Mouse (Mus musculus) heart, adult 2 months (tissue): ENCODE results near the gene Elk4. TPM values are rescaled to one million over a fixed set of nuclear protein-coding genes. Genes with fewer than 3 reads are reported as not detected.

ENCODE experiments used
- DNase-seq, 2 experiments: peaks; one replicate each; pipeline ENCODE4 v3.0.0; 2021
- H3K27ac ChIP-seq: fragments of 200-600 bp; 2 replicates; pipeline ENCODE4 v1.8.1; 2022
- H3K27me3 ChIP-seq: fragments of 200-500 bp; 2 replicates; pipeline ENCODE4 v1.6.1; 2012; ENCODE audit warnings: mild to moderate bottlenecking, low read length, inconsistent platforms, mixed read lengths; ENCODE audit not compliant: control insufficient read depth, insufficient read depth
- H3K36me3 ChIP-seq: fragments of 200-500 bp; 2 replicates; pipeline ENCODE4 v1.6.1; 2012; ENCODE audit warnings: low read length, inconsistent platforms; ENCODE audit not compliant: control insufficient read depth, insufficient read depth
- H3K4me1 ChIP-seq: fragments of 200-500 bp; 2 replicates; pipeline ENCODE4 v1.6.1; 2011; ENCODE audit warnings: low read length; ENCODE audit not compliant: control insufficient read depth, insufficient read depth
- H3K4me3 ChIP-seq: fragments of 200-600 bp; 2 replicates; pipeline ENCODE4 v1.8.1; 2022
- H3K79me2 ChIP-seq: fragments of 200-500 bp; replicated peaks from 2 replicates; pipeline ENCODE4 v1.6.1; 2012; ENCODE audit warnings: mild to moderate bottlenecking, inconsistent platforms, low read length, moderate library complexity, mixed read lengths; ENCODE audit not compliant: control insufficient read depth, insufficient read depth
- H3K9ac ChIP-seq: fragments of 200-500 bp; 2 replicates; pipeline ENCODE4 v1.6.1; 2012; ENCODE audit warnings: low read depth, mild to moderate bottlenecking, control low read depth, inconsistent platforms, low read length, mixed read lengths
- CTCF ChIP-seq: fragments of 200-600 bp; IDR thresholded peaks from 2 replicates; pipeline ENCODE4 v1.8.1; 2022; ENCODE audit warnings: antibody characterized with exemption, mild to moderate bottlenecking, moderate library complexity
- EP300 ChIP-seq: fragments of 200-500 bp; IDR thresholded peaks from 2 replicates; pipeline ENCODE4 v1.6.1; 2011; ENCODE audit warnings: low read depth, low read length, control low read depth; ENCODE audit not compliant: insufficient read depth
- POLR2A ChIP-seq: fragments of 200-500 bp; IDR thresholded peaks from 2 replicates; pipeline ENCODE4 v1.6.1; 2011; ENCODE audit warnings: mild to moderate bottlenecking, low read depth, low read length, control low read depth; ENCODE audit not compliant: insufficient read depth
- WGBS: fragments of 180-500 bp; shearing (Covaris S2); methylation state at CpG from one replicate; pipeline ENCODE4 v1.1.7; 2018; 5-methylcytosine and 5-hydroxymethylcytosine counted together
- intact Hi-C: fragments of 180-260 bp; cut with DNase I; formaldehyde crosslinking; loops from one replicate; pipeline ENCODE4 v1.15.1; 2025
- polyA plus RNA-seq: library from polyadenylated mRNA; depleted of rRNA; stranded (reverse); fragments of >200 nt; gene quantifications from 2 replicates; pipeline ENCODE4 v1.2.3, GENCODE M21; 2012
- total RNA-seq, 2 experiments: library from RNA; stranded (reverse); gene quantifications; 2 replicates each; pipeline ENCODE4 v1.2.3; 2021

Gene Elk4
- total and polyA plus RNA-seq, 3 experiments: 20.8 to 77.4 (median 76.5) TPM

DNA sequence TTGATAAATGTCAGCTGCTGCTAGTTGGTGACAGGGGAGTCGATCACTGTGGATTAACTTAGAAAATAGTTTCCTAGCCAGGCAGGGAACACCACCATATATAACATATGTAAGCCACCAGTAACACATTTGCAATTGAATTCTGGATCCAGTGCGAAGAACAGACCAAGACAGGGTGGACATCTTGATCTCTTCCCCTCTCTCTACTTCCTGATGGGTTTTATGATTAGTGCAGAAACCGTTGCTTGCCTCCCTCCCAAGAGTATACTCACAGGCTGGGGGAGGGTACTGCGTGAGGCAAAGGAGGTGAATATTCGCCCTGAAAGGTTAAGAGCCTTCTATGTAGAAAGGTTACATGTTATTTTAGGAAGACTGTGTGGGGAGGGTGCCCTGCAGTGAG is 41.6 kb upstream of the Elk4 start:
- no peak overlapping the region for H3K9ac ChIP-seq
- H3K27me3 ChIP-seq: peaks cover 4% of the 10 kb centered on the region
- 60% methylated on average over 5 of the region's 5 CpGs for WGBS
- DNase-seq: no peak
- H3K27ac ChIP-seq: no peak overlapping the region
- peaks cover 10% of the 10 kb centered on the region for H3K4me1 ChIP-seq
- H3K79me2 ChIP-seq: no peaks in the 10 kb centered on the region; the same call in 1 of the 2 replicates
- H3K36me3 ChIP-seq: no peaks in the 10 kb centered on the region
- intact Hi-C loops: no loop called here
- TF ChIP-seq CTCF: no peak
- no peak for TF ChIP-seq EP300
- no peak for TF ChIP-seq POLR2A
- H3K4me3 ChIP-seq: no peak overlapping the region

GRCm38 (mm10) chr1:131967336-131967735 is 40.1 kb upstream of the Elk4 start:
- Histone ChIP-seq H3K27me3 (peaks cover 4% of the 10 kb centered on the region), H3K36me3 (no peaks in the 10 kb centered on the region), H3K27ac (no peak overlapping the region), H3K9ac (no peak overlapping the region), H3K4me1 (peaks cover 10% of the 10 kb centered on the region), H3K4me3 (no peak overlapping the region), H3K79me2 (no peaks in the 10 kb centered on the region; the same call in 1 of the 2 replicates)
- 66% methylated on average over 7 of the region's 7 CpGs for WGBS
- no peak for DNase-seq
- intact Hi-C loops: no loop called here
- TF ChIP-seq POLR2A: no peak
- TF ChIP-seq CTCF: no peak
- TF ChIP-seq EP300: no peak

- WGBS: 24% methylated on average over 3 of the region's 3 CpGs
- no peak for TF ChIP-seq EP300
- no peak for TF ChIP-seq POLR2A
- TF ChIP-seq CTCF: no peak
- Histone ChIP-seq H3K36me3 (no peaks in the 10 kb centered on the region), H3K79me2 (no peaks in the 10 kb centered on the region; the same call in 1 of the 2 replicates), H3K27me3 (no peaks in the 10 kb centered on the region), H3K27ac (no peak overlapping the region), H3K4me3 (no peak overlapping the region), H3K4me1 (peaks cover 10% of the 10 kb centered on the region), H3K9ac (no peak overlapping the region)
- DNase-seq: no peak
- intact Hi-C loops: no loop called here
These were observed 38.9 kb upstream of the Elk4 start for GRCm38 (mm10) chr1:131968556-131968955.

DNA sequence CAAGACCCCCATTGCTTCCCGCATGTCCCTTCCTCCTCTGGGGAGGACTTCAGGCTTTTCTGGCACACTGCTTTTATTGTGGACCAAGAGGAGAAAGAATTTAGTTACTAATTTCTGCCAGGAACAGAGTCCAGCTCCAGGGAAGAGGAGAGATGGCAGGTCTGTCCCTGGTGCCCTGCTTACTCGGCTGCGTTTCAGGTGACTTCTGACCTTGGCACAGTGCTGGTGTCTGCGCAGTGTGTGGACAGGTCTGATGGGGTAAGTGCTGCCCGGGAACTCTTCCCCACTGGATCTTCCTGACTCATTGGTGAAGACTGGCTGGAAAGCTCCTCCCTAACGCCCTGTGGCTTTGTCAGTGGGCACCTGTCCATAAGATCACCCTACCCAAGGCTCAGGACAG is 38.4 kb upstream of the Elk4 start:
- Histone ChIP-seq H3K27me3 (no peaks in the 10 kb centered on the region), H3K36me3 (no peaks in the 10 kb centered on the region), H3K27ac (no peak overlapping the region), H3K79me2 (no peaks in the 10 kb centered on the region; the same call in 1 of the 2 replicates), H3K4me3 (no peak overlapping the region), H3K9ac (no peak overlapping the region), H3K4me1 (peaks cover 8% of the 10 kb centered on the region)
- TF ChIP-seq CTCF (no peak), EP300 (no peak), POLR2A (no peak)
- WGBS: 45% methylated on average over 6 of the region's 6 CpGs
- intact Hi-C loops: no loop called here
- peak in 1 of 2 experiments; percentile 24 for DNase-seq

- DNase-seq: no peak
- WGBS: 76% methylated on average over 4 of the region's 4 CpGs
- Histone ChIP-seq H3K79me2 (no peaks in the 10 kb centered on the region; the same call in 1 of the 2 replicates), H3K4me1 (peaks cover 4% of the 10 kb centered on the region), H3K4me3 (no peak overlapping the region), H3K27me3 (no peaks in the 10 kb centered on the region), H3K27ac (no peak overlapping the region), H3K9ac (no peak overlapping the region), H3K36me3 (no peaks in the 10 kb centered on the region)
- intact Hi-C loops: no loop called here
- no peak for TF ChIP-seq CTCF
- TF ChIP-seq POLR2A: no peak
- no peak for TF ChIP-seq EP300
These were observed 37.6 kb upstream of the Elk4 start for GRCm38 (mm10) chr1:131969825-131970224.

DNA sequence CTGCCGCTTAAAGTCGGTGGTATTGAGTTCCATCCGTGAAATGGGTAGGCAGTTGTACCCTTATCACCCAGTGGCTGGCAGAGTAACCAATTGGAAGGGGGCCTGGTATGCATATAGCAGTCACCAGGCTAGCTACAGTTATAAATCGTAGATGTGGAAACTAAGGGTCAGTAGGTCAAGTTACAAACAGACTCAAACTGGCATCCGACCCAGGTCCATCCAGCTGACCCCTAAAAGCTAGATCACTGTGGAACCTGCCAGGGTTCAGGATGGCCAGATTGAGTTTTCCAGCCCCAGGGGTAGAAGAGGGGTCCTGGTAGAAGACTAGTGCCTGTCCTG is 37.1 kb upstream of the Elk4 start:
- Histone ChIP-seq H3K4me1 (peaks cover 4% of the 10 kb centered on the region), H3K27me3 (no peaks in the 10 kb centered on the region), H3K4me3 (no peak overlapping the region), H3K9ac (no peak overlapping the region), H3K79me2 (no peaks in the 10 kb centered on the region; the same call in 1 of the 2 replicates), H3K36me3 (no peaks in the 10 kb centered on the region), H3K27ac (no peak overlapping the region)
- DNase-seq: no peak
- 73% methylated on average over 5 of the region's 5 CpGs for WGBS
- no peak for TF ChIP-seq POLR2A
- TF ChIP-seq EP300: no peak
- TF ChIP-seq CTCF: no peak
- intact Hi-C loops: no loop called here
